Mouse (Mus musculus): Measurements from ENCODE around the gene Gm10964. TPM values are rescaled to one million over a fixed set of nuclear protein-coding genes. Genes with fewer than 3 reads are reported as not detected.
"Not testable (repeated sequence)": the region's sequence is repeated elsewhere in the genome, so short reads cannot be mapped to it uniquely, and the experiment has no call there.

Gm10964 gene
- polyA plus RNA-seq, 1 experiment, result not detected

GRCm38 (mm10) chr3:103773508-103773907 lies 34.3 kb downstream of the Gm10964 start:
- DNase-seq (ENCODE audit: extremely low spot score in 1 of 2, low spot score in 1 of 2), result no peak

GRCm38 (mm10) chr3:103774009-103774408 lies 34.8 kb downstream of the Gm10964 start:
- no peak for DNase-seq (ENCODE audit: extremely low spot score in 1 of 2, low spot score in 1 of 2)

GRCm38 (mm10) chr3:103777940-103778339 lies 38.8 kb downstream of the Gm10964 start:
- DNase-seq (ENCODE audit: extremely low spot score in 1 of 2, low spot score in 1 of 2), result peak in 1 of 2 experiments; percentile 22

- no peak for DNase-seq (ENCODE audit: extremely low spot score in 1 of 2, low spot score in 1 of 2)
These were observed 39.5 kb downstream of the Gm10964 start for GRCm38 (mm10) chr3:103778660-103779059.

GRCm38 (mm10) chr3:103779183-103779582 lies 40.0 kb downstream of the Gm10964 start:
- no peak for DNase-seq (ENCODE audit: extremely low spot score in 1 of 2, low spot score in 1 of 2)

- peak in 1 of 2 experiments; percentile 51 for DNase-seq (ENCODE audit: extremely low spot score in 1 of 2, low spot score in 1 of 2)
These were observed 41.1 kb downstream of the Gm10964 start for GRCm38 (mm10) chr3:103780271-103780670.

- DNase-seq (ENCODE audit: extremely low spot score in 1 of 2, low spot score in 1 of 2), result no peak
These were observed 41.6 kb downstream of the Gm10964 start for GRCm38 (mm10) chr3:103780777-103781176.

- DNase-seq (ENCODE audit: extremely low spot score in 1 of 2, low spot score in 1 of 2), result no peak
These were observed 43.9 kb downstream of the Gm10964 start for GRCm38 (mm10) chr3:103782844-103783609.

- DNase-seq (ENCODE audit: extremely low spot score in 1 of 2, low spot score in 1 of 2), result no peak
These were observed 48.1 kb downstream of the Gm10964 start for GRCm38 (mm10) chr3:103787225-103787624.

GRCm38 (mm10) chr3:103789096-103789495 lies 49.9 kb downstream of the Gm10964 start:
- DNase-seq (ENCODE audit: extremely low spot score in 1 of 2, low spot score in 1 of 2), result no peak

GRCm38 (mm10) chr3:103789891-103790345 lies 50.8 kb downstream of the Gm10964 start:
- DNase-seq (ENCODE audit: extremely low spot score in 1 of 2, low spot score in 1 of 2), result peak in 1 of 2 experiments; percentile 32

- no peak for DNase-seq (ENCODE audit: extremely low spot score in 1 of 2, low spot score in 1 of 2)
These were observed 51.4 kb downstream of the Gm10964 start for GRCm38 (mm10) chr3:103790346-103791145.

GRCm38 (mm10) chr3:103791230-103792110 lies 52.3 kb downstream of the Gm10964 start, which contains the start of gene Hipk1:
TSS of gene Hipk1 (minus strand) at chr3:103791563.
- DNase-seq (ENCODE audit: extremely low spot score in 1 of 2, low spot score in 1 of 2), result peak; percentile 85 to 95

- not testable (repeated sequence) for DNase-seq (ENCODE audit: extremely low spot score in 1 of 2, low spot score in 1 of 2)
These were observed 52.9 kb downstream of the Gm10964 start for GRCm38 (mm10) chr3:103792111-103792406.

- DNase-seq (ENCODE audit: extremely low spot score in 1 of 2, low spot score in 1 of 2), result no peak
These were observed 53.4 kb downstream of the Gm10964 start for GRCm38 (mm10) chr3:103792566-103792965.

Other genes starting within 250 kb of the Gm10964 start
- 61.9 and 68.6 TPM in 2 replicates for gene Syt6, start 164.1 kb upstream of the Gm10964 start, polyA plus RNA-seq (2012; rRNA removed)
- gene Atg4a-ps, start 93.3 kb upstream of the Gm10964 start, polyA plus RNA-seq (2012; rRNA removed), result 0.06 and 0.12 TPM in 2 replicates
- 11.0 and 14.8 TPM in 2 replicates for gene Olfml3, start 1.4 kb upstream of the Gm10964 start, polyA plus RNA-seq (2012; rRNA removed)
- gene Hipk1, start 52.2 kb downstream of the Gm10964 start, polyA plus RNA-seq (2012; rRNA removed), result 43.6 and 48.6 TPM in 2 replicates
- 5.0 and 6.3 TPM in 2 replicates for gene Dclre1b, start 70.1 kb downstream of the Gm10964 start, polyA plus RNA-seq (2012; rRNA removed)
- gene Ap4b1, start 70.2 kb downstream of the Gm10964 start, polyA plus RNA-seq (2012; rRNA removed), result 14.7 and 15.7 TPM in 2 replicates
- gene Gm43064, start 70.2 kb downstream of the Gm10964 start, polyA plus RNA-seq (2012; rRNA removed), result 0.20 TPM in 1 of 2 replicates, not detected in the other
- 2.6 and 2.8 TPM in 2 replicates for gene Bcl2l15, start 93.2 kb downstream of the Gm10964 start, polyA plus RNA-seq (2012; rRNA removed)
- gene Ptpn22, start 120.4 kb downstream of the Gm10964 start, polyA plus RNA-seq (2012; rRNA removed), result 0.92 and 1.1 TPM in 2 replicates
- 12.8 and 12.9 TPM in 2 replicates for gene Rsbn1, start 174.8 kb downstream of the Gm10964 start, polyA plus RNA-seq (2012; rRNA removed)
- 26.4 and 26.8 TPM in 2 replicates for gene Phtf1, start 228.7 kb downstream of the Gm10964 start, polyA plus RNA-seq (2012; rRNA removed)